Comparison of ENCODE assay signal across 9 mouse cellular contexts in the genomic region with DNA sequence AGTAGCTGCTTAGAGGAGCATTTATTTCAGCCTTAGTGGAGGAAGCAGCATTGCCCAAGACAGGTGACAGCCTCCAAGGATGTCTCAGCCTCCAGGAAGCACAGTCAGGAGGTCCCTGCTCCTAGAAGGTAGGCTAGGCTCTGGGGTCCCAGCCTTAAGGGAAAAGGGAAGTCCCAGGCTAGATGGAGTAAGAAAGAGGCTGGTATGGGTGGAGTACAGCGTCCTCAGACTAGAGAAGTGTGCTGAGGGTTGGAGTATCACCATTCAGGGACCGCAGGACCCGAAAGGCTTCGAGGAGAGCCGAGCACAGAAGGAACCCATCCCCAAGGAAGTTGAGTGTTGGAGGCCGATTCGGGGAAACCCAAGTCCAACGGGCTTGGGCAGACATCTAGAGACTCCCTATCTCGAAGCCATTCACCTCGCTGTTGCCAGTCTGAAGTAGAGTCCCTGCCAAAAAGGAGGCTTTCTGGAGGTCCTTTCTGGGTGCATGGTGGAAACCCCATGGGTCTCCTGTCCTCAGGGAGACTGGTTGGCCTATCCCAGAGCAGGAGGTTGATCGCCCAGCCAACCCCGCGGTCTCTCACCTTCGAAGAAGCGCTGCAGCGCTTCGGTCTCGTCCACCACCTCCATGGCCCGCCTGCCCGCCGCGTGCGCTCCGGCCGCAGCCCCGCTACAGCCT. TPM values are rescaled to one million over a fixed set of nuclear protein-coding genes. Genes with fewer than 3 reads are reported as not detected.
A peak's percentile ranks its signal among the peaks of the same experiment; 100 is the strongest.
DNase-seq lines count a peak whose midpoint lies in the region; ATAC-seq lines count a peak whose summit lies in the region.
"Had no signal": no experiment of that assay in that cellular context is flagged by ENCODE, and none has a peak within 500 bp of the region (broad histone marks: within the 10 kb centered on the region; RNA-seq: fewer than 3 reads in every experiment).

No protein-coding gene starts in this region.

- H3K4me3 ChIP-seq in heart, embryonic 14.5 days (ENCODE audit: control insufficient read depth in 1 of 2, insufficient read depth in 1 of 2, low read depth in 1 of 2, low read length in 2 of 2): peak overlapping the region; percentile 51 to 67
- H3K4me3 ChIP-seq in hindbrain, embryonic 11.5 days (ENCODE audit: low read depth, low read length): peak overlapping the region; percentile 41
- peak overlapping the region; percentile 43 for H3K4me3 ChIP-seq in midbrain, embryonic 11.5 days (ENCODE audit: low read depth, low read length)

- no peaks in the 10 kb centered on the region for H3K36me3 ChIP-seq in heart, embryonic 14.5 days (ENCODE audit: control insufficient read depth, insufficient read depth, low read length)
- no peaks in the 10 kb centered on the region for H3K36me3 ChIP-seq in hindbrain, embryonic 11.5 days (ENCODE audit: control insufficient read depth, insufficient read depth, low read length)
- H3K36me3 ChIP-seq in midbrain, embryonic 11.5 days (ENCODE audit: control insufficient read depth, insufficient read depth, low read length): no peaks in the 10 kb centered on the region
- H3K36me3 ChIP-seq: G1E had no signal

- 2% methylated on average over 26 of the region's 26 CpGs for WGBS in heart, embryonic 14.5 days
- 4% methylated on average over 26 of the region's 26 CpGs for WGBS in hindbrain, embryonic 11.5 days
- 2% methylated on average over 26 of the region's 26 CpGs for WGBS in midbrain, embryonic 11.5 days

- H3K27me3 ChIP-seq in heart, embryonic 14.5 days (ENCODE audit: control insufficient read depth, insufficient read depth, low read length): peaks cover 14% of the 10 kb centered on the region; the same call in 1 of the 2 replicates
- H3K27me3 ChIP-seq in hindbrain, embryonic 11.5 days (ENCODE audit: control insufficient read depth, insufficient read depth, low read length): no peaks in the 10 kb centered on the region; the same call in 1 of the 2 replicates
- peaks cover 8% of the 10 kb centered on the region; the same call in 1 of the 2 replicates for H3K27me3 ChIP-seq in midbrain, embryonic 11.5 days (ENCODE audit: control insufficient read depth, insufficient read depth, low read length)

- ATAC-seq in heart, embryonic 14.5 days (ENCODE audit: insufficient number of reproducible peaks, insufficient read depth, low FRiP score, low read depth): no peak
- ATAC-seq in hindbrain, embryonic 11.5 days (ENCODE audit: low FRiP score): no peak
- ATAC-seq in midbrain, embryonic 11.5 days (ENCODE audit: low FRiP score): no peak; the same call in 1 of the 2 replicates

- H3K27ac ChIP-seq in heart, embryonic 14.5 days (replicated peaks in 1 of 2; ENCODE audit: control insufficient read depth in 1 of 2, insufficient read depth in 1 of 2, low read depth in 2 of 2, low read length in 2 of 2): peak overlapping the region; percentile 27 to 47; a peak in 2 of 4 replicates
- no peak overlapping the region for H3K27ac ChIP-seq in hindbrain, embryonic 11.5 days (ENCODE audit: low read depth, low read length)
- H3K27ac ChIP-seq in midbrain, embryonic 11.5 days (ENCODE audit: low read depth, low read length): no peak overlapping the region

- intact Hi-C loops in left cerebral cortex, postnatal 25 days (cut with DNase I): no loop called here

- H3K9ac ChIP-seq in heart, embryonic 14.5 days (ENCODE audit: low read length): peak overlapping the region; percentile 71
- peak overlapping the region; percentile 47 for H3K9ac ChIP-seq in hindbrain, embryonic 11.5 days (ENCODE audit: low read depth, low read length)
- H3K9ac ChIP-seq in midbrain, embryonic 11.5 days (ENCODE audit: low read length): peak overlapping the region; percentile 62

- peak overlapping the region; percentile 82 for H3K4me2 ChIP-seq in heart, embryonic 14.5 days (ENCODE audit: low read length)
- H3K4me2 ChIP-seq in hindbrain, embryonic 11.5 days (replicated peaks; ENCODE audit: low read depth, low read length): peak overlapping the region; percentile 83
- peak overlapping the region; percentile 67 for H3K4me2 ChIP-seq in midbrain, embryonic 11.5 days

- DNase-seq in heart, adult 9 months (ENCODE audit: low spot score in 2 of 2): no peak
- DNase-seq in MEL-GATA-1-ER (ENCODE audit: extremely low read depth, low read depth) (peak; percentile 50), MN1 (ENCODE audit: low spot score) (no peak)
- DNase-seq in hindbrain, embryonic 11.5 days (ENCODE audit: low spot score): no peak
- DNase-seq in midbrain, embryonic 11.5 days (ENCODE audit: low spot score, missing footprints): peak; percentile 93
- DNase-seq in thymus, postnatal 10 days (ENCODE audit: low spot score in 2 of 2): no peak
- no peak for DNase-seq in left cerebral cortex, postnatal 25 days (ENCODE audit: low spot score in 2 of 2)

- H3K4me1 ChIP-seq in heart, embryonic 14.5 days (ENCODE audit: control insufficient read depth in 2 of 2, insufficient read depth in 2 of 2, low read length in 2 of 2): peaks cover 0 to 5% of the 10 kb centered on the region in 2 experiments; a peak in 1 of 4 replicates
- H3K4me1 ChIP-seq in hindbrain, embryonic 11.5 days (replicated peaks; ENCODE audit: control insufficient read depth, insufficient read depth, low read length): peaks cover 8% of the 10 kb centered on the region
- peaks cover 13% of the 10 kb centered on the region for H3K4me1 ChIP-seq in midbrain, embryonic 11.5 days (ENCODE audit: control insufficient read depth, insufficient read depth, low read length)

- H3K9me3 ChIP-seq in heart, embryonic 14.5 days (ENCODE audit: control insufficient read depth, low read length): no peaks in the 10 kb centered on the region
- no peaks in the 10 kb centered on the region for H3K9me3 ChIP-seq in hindbrain, embryonic 11.5 days (ENCODE audit: control insufficient read depth, low read length)
- H3K9me3 ChIP-seq in midbrain, embryonic 11.5 days (ENCODE audit: control insufficient read depth, low read length): no peaks in the 10 kb centered on the region

RNA-seq across cellular contexts. Expression of gene Myrf, which starts 0.4 kb away (rescaled TPM):
- polyA plus RNA-seq in heart, embryonic 14.5 days (2014; fragmentation: Nextera tagmentation; extraction: Ambion mirVana): 7.8 and 10.8 TPM in 2 replicates
- polyA plus RNA-seq in hindbrain, embryonic 11.5 days (2014; fragmentation: Nextera tagmentation; extraction: Ambion mirVana): 1.3 and 1.6 TPM in 2 replicates
- 1.4 and 1.7 TPM in 2 replicates for polyA plus RNA-seq in midbrain, embryonic 11.5 days (2014; fragmentation: Nextera tagmentation; extraction: Ambion mirVana)
- 10 to 100 TPM; 12.2 to 16.1 TPM for total RNA-seq in left cerebral cortex, postnatal 25 days (2021)
- polyA plus RNA-seq: G1E had no signal

RNA-seq across cellular contexts. Expression of gene Fen1, which starts 36.1 kb away (rescaled TPM):
- polyA plus RNA-seq in heart, embryonic 14.5 days (2014; fragmentation: Nextera tagmentation; extraction: Ambion mirVana): 36.7 and 37.6 TPM in 2 replicates
- 80.1 and 96.5 TPM in 2 replicates for polyA plus RNA-seq in hindbrain, embryonic 11.5 days (2014; fragmentation: Nextera tagmentation; extraction: Ambion mirVana)
- 121 and 128 TPM in 2 replicates for polyA plus RNA-seq in midbrain, embryonic 11.5 days (2014; fragmentation: Nextera tagmentation; extraction: Ambion mirVana)
- 1 to 10 TPM; 8.9 to 9.9 TPM for total RNA-seq in left cerebral cortex, postnatal 25 days (2021)

RNA-seq across cellular contexts. Expression of gene Tmem258, which starts 36.3 kb away (rescaled TPM):
- polyA plus RNA-seq in heart, embryonic 14.5 days (2014; fragmentation: Nextera tagmentation; extraction: Ambion mirVana): 458 and 491 TPM in 2 replicates
- 349 and 363 TPM in 2 replicates for polyA plus RNA-seq in hindbrain, embryonic 11.5 days (2014; fragmentation: Nextera tagmentation; extraction: Ambion mirVana)
- polyA plus RNA-seq in midbrain, embryonic 11.5 days (2014; fragmentation: Nextera tagmentation; extraction: Ambion mirVana): 334 and 352 TPM in 2 replicates
- total RNA-seq in left cerebral cortex, postnatal 25 days (2021): 10 to 100 TPM; 70.0 to 76.0 TPM

RNA-seq across cellular contexts. Expression of gene Fads1, which starts 57.4 kb away (rescaled TPM):
- polyA plus RNA-seq in heart, embryonic 14.5 days (2014; fragmentation: Nextera tagmentation; extraction: Ambion mirVana): 39.8 and 44.2 TPM in 2 replicates
- 139 and 153 TPM in 2 replicates for polyA plus RNA-seq in hindbrain, embryonic 11.5 days (2014; fragmentation: Nextera tagmentation; extraction: Ambion mirVana)
- 152 and 155 TPM in 2 replicates for polyA plus RNA-seq in midbrain, embryonic 11.5 days (2014; fragmentation: Nextera tagmentation; extraction: Ambion mirVana)
- 100 to 1,000 TPM; 180 to 188 TPM for total RNA-seq in left cerebral cortex, postnatal 25 days (2021)

Comparison
In these comparisons a context has a peak if more than half of its experiments do, and no peak if none do; other contexts are left out.
1. H3K27ac ChIP-seq: peak in heart, embryonic 14.5 days (2 of 2); none in hindbrain, embryonic 11.5 days (single experiment) and midbrain, embryonic 11.5 days (single experiment).
2. DNase-seq: peak in MEL-GATA-1-ER (single experiment) and midbrain, embryonic 11.5 days (single experiment); none in heart, adult 9 months (0 of 2), hindbrain, embryonic 11.5 days (single experiment), MN1 (single experiment), thymus, postnatal 10 days (0 of 2) and left cerebral cortex, postnatal 25 days (0 of 2).
3. Peak in every context shown above with its lines, with median percentiles within 50 percentile points of each other: H3K4me2 ChIP-seq, H3K4me3 ChIP-seq and H3K9ac ChIP-seq.